Mouse (Mus musculus): Measurements from ENCODE around the gene Mtfmt. TPM values are rescaled to one million over a fixed set of nuclear protein-coding genes. Genes with fewer than 3 reads are reported as not detected.

Mtfmt gene
- polyA plus RNA-seq, 1 experiment from 2014 or later: 17.3 TPM

GRCm38 (mm10) chr9:65407327-65407726, 28.3 kb upstream of the Mtfmt start:
- Histone ChIP-seq H3K27me3 (ENCODE audit: insufficient read depth, poor library complexity, severe bottlenecking) (no peaks in the 10 kb centered on the region), H3K36me3 (no peaks in the 10 kb centered on the region), H3K9me3 (no peaks in the 10 kb centered on the region), H3K4me1 (0 out of 2 replicates have a peak, but pooled peaks cover 4% of the 10 kb centered on the region), H3K27ac (no peak overlapping the region), H3K4me3 (no peak overlapping the region)
- no peak for DNase-seq (ENCODE audit: low spot score)
- 76% methylated on average over 5 of the region's 5 CpGs for WGBS

GRCm38 (mm10) chr9:65407861-65408260, 27.7 kb upstream of the Mtfmt start:
- no peaks in the 10 kb centered on the region for H3K27me3 ChIP-seq (ENCODE audit: insufficient read depth, poor library complexity, severe bottlenecking)
- no peak overlapping the region for H3K4me3 ChIP-seq
- H3K36me3 ChIP-seq: no peaks in the 10 kb centered on the region
- 80% methylated on average over 3 of the region's 3 CpGs for WGBS
- no peak overlapping the region for H3K27ac ChIP-seq
- 0 out of 2 replicates have a peak, but pooled peaks cover 4% of the 10 kb centered on the region for H3K4me1 ChIP-seq
- DNase-seq (ENCODE audit: low spot score): no peak
- H3K9me3 ChIP-seq: no peaks in the 10 kb centered on the region

GRCm38 (mm10) chr9:65408871-65409295, 26.7 kb upstream of the Mtfmt start:
- WGBS: 71% methylated on average over 5 of the region's 5 CpGs
- Histone ChIP-seq H3K27me3 (ENCODE audit: insufficient read depth, poor library complexity, severe bottlenecking) (no peaks in the 10 kb centered on the region), H3K4me1 (0 out of 2 replicates have a peak, but pooled peaks cover 4% of the 10 kb centered on the region), H3K4me3 (no peak overlapping the region), H3K9me3 (no peaks in the 10 kb centered on the region), H3K27ac (no peak overlapping the region), H3K36me3 (no peaks in the 10 kb centered on the region)
- DNase-seq (ENCODE audit: low spot score): no peak

- no peak overlapping the region for H3K27ac ChIP-seq
- no peak overlapping the region for H3K4me3 ChIP-seq
- H3K27me3 ChIP-seq (ENCODE audit: insufficient read depth, poor library complexity, severe bottlenecking): no peaks in the 10 kb centered on the region
- 84% methylated on average over 8 of the region's 8 CpGs for WGBS
- DNase-seq (ENCODE audit: low spot score): no peak
- no peaks in the 10 kb centered on the region for H3K36me3 ChIP-seq
- H3K9me3 ChIP-seq: no peaks in the 10 kb centered on the region
- no peaks in the 10 kb centered on the region for H3K4me1 ChIP-seq
These were observed 25.2 kb upstream of the Mtfmt start for GRCm38 (mm10) chr9:65410378-65410777.

- 67% methylated on average over 3 of the region's 3 CpGs for WGBS
- Histone ChIP-seq H3K27ac (no peak overlapping the region), H3K9me3 (no peaks in the 10 kb centered on the region), H3K36me3 (no peaks in the 10 kb centered on the region), H3K4me3 (no peak overlapping the region), H3K4me1 (no peaks in the 10 kb centered on the region), H3K27me3 (ENCODE audit: insufficient read depth, poor library complexity, severe bottlenecking) (no peaks in the 10 kb centered on the region)
- no peak for DNase-seq (ENCODE audit: low spot score)
These were observed 24.3 kb upstream of the Mtfmt start for GRCm38 (mm10) chr9:65411326-65411725.

GRCm38 (mm10) chr9:65417738-65418137, 17.8 kb upstream of the Mtfmt start:
- Histone ChIP-seq H3K36me3 (no peaks in the 10 kb centered on the region), H3K9me3 (no peaks in the 10 kb centered on the region), H3K27me3 (ENCODE audit: insufficient read depth, poor library complexity, severe bottlenecking) (no peaks in the 10 kb centered on the region), H3K4me1 (no peaks in the 10 kb centered on the region), H3K4me3 (no peak overlapping the region), H3K27ac (no peak overlapping the region)
- DNase-seq (ENCODE audit: low spot score): no peak
- 33% methylated on average over 3 of the region's 3 CpGs for WGBS

GRCm38 (mm10) chr9:65419633-65420032, 15.9 kb upstream of the Mtfmt start:
- H3K9me3 ChIP-seq: no peaks in the 10 kb centered on the region
- H3K36me3 ChIP-seq: no peaks in the 10 kb centered on the region
- H3K27me3 ChIP-seq (ENCODE audit: insufficient read depth, poor library complexity, severe bottlenecking): no peaks in the 10 kb centered on the region
- H3K27ac ChIP-seq: no peak overlapping the region
- 70% methylated on average over 3 of the region's 3 CpGs for WGBS
- no peaks in the 10 kb centered on the region for H3K4me1 ChIP-seq
- DNase-seq (ENCODE audit: low spot score): no peak
- no peak overlapping the region for H3K4me3 ChIP-seq

- no peaks in the 10 kb centered on the region for H3K4me1 ChIP-seq
- no peaks in the 10 kb centered on the region for H3K9me3 ChIP-seq
- 79% methylated on average over 11 of the region's 11 CpGs for WGBS
- no peaks in the 10 kb centered on the region for H3K36me3 ChIP-seq
- H3K4me3 ChIP-seq: no peak within 1 kb of the TSS
- H3K27ac ChIP-seq: no peak within 1 kb of the TSS
- H3K27me3 ChIP-seq (ENCODE audit: insufficient read depth, poor library complexity, severe bottlenecking): no peaks in the 10 kb centered on the region
- DNase-seq (ENCODE audit: low spot score): no peak
These were observed 12.7 kb upstream of the Mtfmt start, which contains the start of gene Slc51b for GRCm38 (mm10) chr9:65422760-65423501. Gene Slc51b (minus strand): TSS chr9:65422955.

GRCm38 (mm10) chr9:65424393-65424792, 11.2 kb upstream of the Mtfmt start:
- Histone ChIP-seq H3K36me3 (no peaks in the 10 kb centered on the region), H3K4me1 (no peaks in the 10 kb centered on the region), H3K4me3 (no peak overlapping the region), H3K27me3 (ENCODE audit: insufficient read depth, poor library complexity, severe bottlenecking) (no peaks in the 10 kb centered on the region), H3K9me3 (no peaks in the 10 kb centered on the region), H3K27ac (no peak overlapping the region)
- DNase-seq (ENCODE audit: low spot score): no peak
- WGBS: 36% methylated on average over 3 of the region's 3 CpGs

- no peak overlapping the region for H3K27ac ChIP-seq
- no peaks in the 10 kb centered on the region for H3K27me3 ChIP-seq (ENCODE audit: insufficient read depth, poor library complexity, severe bottlenecking)
- no peaks in the 10 kb centered on the region for H3K9me3 ChIP-seq
- H3K4me1 ChIP-seq: no peaks in the 10 kb centered on the region
- H3K4me3 ChIP-seq: no peak overlapping the region
- H3K36me3 ChIP-seq: no peaks in the 10 kb centered on the region
- DNase-seq (ENCODE audit: low spot score): no peak
- WGBS: 70% methylated on average over 2 of the region's 2 CpGs
These were observed 8.1 kb upstream of the Mtfmt start for GRCm38 (mm10) chr9:65427511-65427910.

- Histone ChIP-seq H3K9me3 (no peaks in the 10 kb centered on the region), H3K27ac (no peak overlapping the region), H3K27me3 (ENCODE audit: insufficient read depth, poor library complexity, severe bottlenecking) (0 out of 2 replicates have a peak, but pooled peaks cover 2% of the 10 kb centered on the region), H3K4me3 (no peak overlapping the region), H3K4me1 (no peaks in the 10 kb centered on the region), H3K36me3 (no peaks in the 10 kb centered on the region)
- DNase-seq (ENCODE audit: low spot score): no peak
- 79% methylated on average over 5 of the region's 5 CpGs for WGBS
These were observed 7.6 kb upstream of the Mtfmt start for GRCm38 (mm10) chr9:65428003-65428402.

GRCm38 (mm10) chr9:65430401-65430800, 5.2 kb upstream of the Mtfmt start:
- Histone ChIP-seq H3K4me1 (no peaks in the 10 kb centered on the region), H3K9me3 (no peaks in the 10 kb centered on the region)
- no peak for DNase-seq (ENCODE audit: low spot score)

GRCm38 (mm10) chr9:65430921-65431320, 4.7 kb upstream of the Mtfmt start:
- 0 out of 2 replicates have a peak, but pooled peaks cover 4% of the 10 kb centered on the region for H3K4me1 ChIP-seq
- H3K27ac ChIP-seq: no peak overlapping the region
- H3K36me3 ChIP-seq: no peaks in the 10 kb centered on the region
- 86% methylated on average over 5 of the region's 5 CpGs for WGBS
- DNase-seq (ENCODE audit: low spot score): no peak
- H3K4me3 ChIP-seq: no peak overlapping the region
- H3K27me3 ChIP-seq (ENCODE audit: insufficient read depth, poor library complexity, severe bottlenecking): peaks cover 4% of the 10 kb centered on the region; the same call in 1 of the 2 replicates
- H3K9me3 ChIP-seq: no peaks in the 10 kb centered on the region

More at GRCm38 (mm10) chr9:65430401-65430800, 5.2 kb upstream of the Mtfmt start:
- Histone ChIP-seq H3K27ac (no peak overlapping the region), H3K36me3 (no peaks in the 10 kb centered on the region), H3K4me3 (no peak overlapping the region), H3K27me3 (ENCODE audit: insufficient read depth, poor library complexity, severe bottlenecking) (peaks cover 4% of the 10 kb centered on the region; the same call in 1 of the 2 replicates)

Measured in heart, embryonic 10.5 days (tissue).